Mouse (Mus musculus): ENCODE results near the gene Spire2.

DNA sequence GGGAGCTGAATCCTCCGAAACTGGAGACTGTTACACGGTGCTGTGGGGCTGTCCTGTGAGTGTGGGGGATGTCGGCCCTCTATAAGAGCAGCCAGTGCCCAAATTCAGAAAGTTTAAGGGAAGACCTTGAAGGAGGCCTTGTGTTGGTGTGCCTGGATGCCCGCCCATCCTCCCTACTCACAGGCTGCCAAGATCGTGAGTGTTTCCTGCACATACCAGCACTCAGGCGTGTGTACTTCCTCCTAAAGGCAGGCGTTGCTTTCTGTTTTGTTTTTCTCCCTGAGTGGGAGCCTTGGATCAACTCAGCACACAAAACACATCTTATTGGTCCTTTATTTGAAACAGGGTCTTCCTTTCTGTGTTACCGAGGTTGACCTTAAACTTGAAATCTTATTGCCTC lies 9.7 kb downstream of the Spire2 start:
- TF ChIP-seq GATA1 (IDR thresholded peaks at IDR 0.05; ENCODE audit: borderline replicate concordance, low read length) (no peak), FLI1 (IDR thresholded peaks at IDR 0.05; ENCODE audit: low read length) (no peak)
